ENCODE assay signal across 14 mouse cellular contexts in genomic region chr13:97486490-97486889, GRCm38 (mm10).
"Had no signal": no experiment of that assay in that cellular context is flagged by ENCODE, and none has a peak within 500 bp of the region (broad histone marks: within the 10 kb centered on the region; RNA-seq: fewer than 3 reads in every experiment).

No protein-coding gene starts in this region.

- ATAC-seq: liver, postnatal 0 days; lung, postnatal 0 days had no signal

- H3K27ac ChIP-seq: liver, embryonic 14.5 days; macrophage; stomach, postnatal 0 days had no signal

- H3K9ac ChIP-seq: liver, embryonic 14.5 days; liver, postnatal 0 days; lung, embryonic 14.5 days had no signal

- DNase-seq: kidney, adult 8-10 months; kidney, postnatal 14 days; kidney, postnatal 4 days; liver, postnatal 0 days; lung, embryonic 14.5 days; midbrain, embryonic 14.5 days; right cerebral cortex, postnatal 14 days; right cerebral cortex, postnatal 4 days; thymus, adult 2 months; thymus, postnatal 14 days had no signal

- H3K4me2 ChIP-seq: lung, embryonic 14.5 days had no signal
